Mouse (Mus musculus): ENCODE results near the gene H2al1g. TPM values are rescaled to one million over a fixed set of nuclear protein-coding genes. Genes with fewer than 3 reads are reported as not detected.

The H2al1g gene
- total and polyA plus RNA-seq, 3 experiments: not detected

- no peak for DNase-seq (ENCODE audit: extremely low read depth)
- no peaks in the 10 kb centered on the region for H3K4me1 ChIP-seq (ENCODE audit: control insufficient read depth in 1 of 2, insufficient read depth in 2 of 2)
- no peaks in the 10 kb centered on the region for H3K9me3 ChIP-seq (replicated peaks; ENCODE audit: low read length)
- no peak overlapping the region for H3K9ac ChIP-seq (ENCODE audit: insufficient read depth, low read depth)
- H3K79me2 ChIP-seq (replicated peaks; ENCODE audit: control insufficient read depth, extremely low read depth, insufficient read depth, poor library complexity, severe bottlenecking): no peaks in the 10 kb centered on the region
- H3K27ac ChIP-seq (ENCODE audit: insufficient read depth, low read depth): no peak overlapping the region
- H3K27me3 ChIP-seq (replicated peaks): no peaks in the 10 kb centered on the region
- H3K4me3 ChIP-seq (replicated peaks in 1 of 3; ENCODE audit: low read depth in 2 of 3, low read length in 2 of 3, poor library complexity in 1 of 3): no peak overlapping the region
- dilution Hi-C loops (cut with MboI; ENCODE audit: extremely low pct_ligation_motif_present, extremely low pct_unique_long_range_greater_than_20kb, low sequenced_read_pairs) (no loop called here), in situ Hi-C loops (cut with MboI; ENCODE audit: low pct_ligation_motif_present, low pct_unique_long_range_greater_than_20kb, low sequenced_read_pairs) (no loop called here)
- H3K36me3 ChIP-seq (replicated peaks in 1 of 2; ENCODE audit: control insufficient read depth in 1 of 2, insufficient read depth in 1 of 2, low read length in 1 of 2): no peaks in the 10 kb centered on the region
- H3K4me2 ChIP-seq (ENCODE audit: insufficient read depth, low read depth, poor library complexity, severe bottlenecking): no peak overlapping the region
- no peak for TF ChIP-seq MYC (IDR thresholded peaks at IDR 0.05; ENCODE audit: low read depth, low read length)
- no peak for TF ChIP-seq IRF4 (IDR thresholded peaks at IDR 0.05; ENCODE audit: low read depth, low read length)
- TF ChIP-seq SIN3A (IDR thresholded peaks at IDR 0.05; ENCODE audit: low read length): no peak
- no peak for TF ChIP-seq MEF2A (IDR thresholded peaks at IDR 0.05; ENCODE audit: borderline replicate concordance, low read depth, low read length)
- TF ChIP-seq ZKSCAN1 (IDR thresholded peaks at IDR 0.05; ENCODE audit: borderline replicate concordance, low read depth, low read length): no peak
- TF ChIP-seq ETS1 (conservative IDR thresholded peaks at IDR 0.05; ENCODE audit: low read depth, low read length): no peak
- no peak for TF ChIP-seq POLR2AphosphoS2 (IDR thresholded peaks at IDR 0.05; ENCODE audit: low read depth, low read length)
- TF ChIP-seq ZMIZ1 (IDR thresholded peaks at IDR 0.05; ENCODE audit: low read depth, low read length): no peak
- no peak for TF ChIP-seq ELF1 (IDR thresholded peaks at IDR 0.05; ENCODE audit: low read depth, low read length)
- no peak for TF ChIP-seq SMC3 (IDR thresholded peaks at IDR 0.05; ENCODE audit: low read depth, low read length)
Observed at GRCm38 (mm10) chrX:11345762-11346161, 27.7 kb downstream of the H2al1g start.

DNA sequence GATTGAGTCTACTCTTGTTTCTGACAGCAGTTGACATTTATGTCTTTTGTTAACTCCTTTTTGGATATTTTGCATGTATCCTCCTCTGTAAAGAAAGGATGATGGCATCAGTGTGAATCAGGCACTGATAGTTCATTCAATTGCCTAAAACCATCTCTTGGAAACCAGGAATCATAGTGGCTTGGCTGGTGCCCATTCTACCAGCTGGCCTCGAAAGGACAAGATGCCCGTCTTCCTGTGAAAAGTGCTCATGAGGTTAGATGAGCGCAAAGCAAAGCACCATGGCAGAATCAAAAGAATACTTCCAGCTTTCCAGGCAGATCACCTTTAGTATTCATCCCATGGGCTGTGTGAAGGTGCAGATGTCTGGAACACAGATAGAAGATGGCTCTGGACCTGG is 28.7 kb downstream of the H2al1g start:
- H3K36me3 ChIP-seq (replicated peaks in 1 of 2; ENCODE audit: control insufficient read depth in 1 of 2, insufficient read depth in 1 of 2, low read length in 1 of 2): no peaks in the 10 kb centered on the region
- in situ Hi-C loops (cut with MboI; ENCODE audit: low pct_ligation_motif_present, low pct_unique_long_range_greater_than_20kb, low sequenced_read_pairs): no loop called here
- dilution Hi-C loops (cut with MboI; ENCODE audit: extremely low pct_ligation_motif_present, extremely low pct_unique_long_range_greater_than_20kb, low sequenced_read_pairs): no loop called here
- no peak overlapping the region for H3K9ac ChIP-seq (ENCODE audit: insufficient read depth, low read depth)
- no peaks in the 10 kb centered on the region for H3K79me2 ChIP-seq (replicated peaks; ENCODE audit: control insufficient read depth, extremely low read depth, insufficient read depth, poor library complexity, severe bottlenecking)
- no peaks in the 10 kb centered on the region for H3K4me1 ChIP-seq (ENCODE audit: control insufficient read depth in 1 of 2, insufficient read depth in 2 of 2)
- no peaks in the 10 kb centered on the region for H3K27me3 ChIP-seq (replicated peaks)
- no peak overlapping the region for H3K4me3 ChIP-seq (replicated peaks in 1 of 3; ENCODE audit: low read depth in 2 of 3, low read length in 2 of 3, poor library complexity in 1 of 3)
- H3K9me3 ChIP-seq (replicated peaks; ENCODE audit: low read length): no peaks in the 10 kb centered on the region
- no peak for DNase-seq (ENCODE audit: extremely low read depth)
- H3K27ac ChIP-seq (ENCODE audit: insufficient read depth, low read depth): no peak overlapping the region
- H3K4me2 ChIP-seq (ENCODE audit: insufficient read depth, low read depth, poor library complexity, severe bottlenecking): no peak overlapping the region
- TF ChIP-seq MXI1 (IDR thresholded peaks at IDR 0.05; ENCODE audit: low read depth, low read length): no peak
- no peak for TF ChIP-seq HCFC1 (IDR thresholded peaks at IDR 0.05; ENCODE audit: low read depth, low read length)
- TF ChIP-seq MAX (IDR thresholded peaks at IDR 0.05; ENCODE audit: low read length): no peak
- TF ChIP-seq MAZ (IDR thresholded peaks at IDR 0.05; ENCODE audit: low read depth, low read length): no peak
- no peak for TF ChIP-seq E2F4 (IDR thresholded peaks at IDR 0.05; ENCODE audit: insufficient replicate concordance, low read depth, low read length)
- no peak for TF ChIP-seq MYC (IDR thresholded peaks at IDR 0.05; ENCODE audit: low read depth, low read length)
- no peak for TF ChIP-seq POLR2A (IDR thresholded peaks at IDR 0.05; ENCODE audit: low read depth, low read length)
- no peak for TF ChIP-seq CHD2 (IDR thresholded peaks at IDR 0.05; ENCODE audit: low read length)
- no peak for TF ChIP-seq USF1 (IDR thresholded peaks at IDR 0.05; ENCODE audit: low read depth, low read length)
- TF ChIP-seq IRF4 (IDR thresholded peaks at IDR 0.05; ENCODE audit: low read depth, low read length): no peak

Measured in CH12.LX (cell line).